Mouse (Mus musculus) liver, embryonic 14.5 days (tissue): ENCODE data around the gene Tmem208.

Experiments used
- CTCF ChIP-seq: IDR thresholded peaks from 2 replicates; pipeline ENCODE4 v1.5.1; 2016; ENCODE audit warnings: antibody characterized with exemption, low read depth, control low read depth
- EP300 ChIP-seq: IDR thresholded peaks from 2 replicates; pipeline ENCODE4 v1.6.1; 2016; ENCODE audit warnings: antibody characterized with exemption, low read depth

DNA sequence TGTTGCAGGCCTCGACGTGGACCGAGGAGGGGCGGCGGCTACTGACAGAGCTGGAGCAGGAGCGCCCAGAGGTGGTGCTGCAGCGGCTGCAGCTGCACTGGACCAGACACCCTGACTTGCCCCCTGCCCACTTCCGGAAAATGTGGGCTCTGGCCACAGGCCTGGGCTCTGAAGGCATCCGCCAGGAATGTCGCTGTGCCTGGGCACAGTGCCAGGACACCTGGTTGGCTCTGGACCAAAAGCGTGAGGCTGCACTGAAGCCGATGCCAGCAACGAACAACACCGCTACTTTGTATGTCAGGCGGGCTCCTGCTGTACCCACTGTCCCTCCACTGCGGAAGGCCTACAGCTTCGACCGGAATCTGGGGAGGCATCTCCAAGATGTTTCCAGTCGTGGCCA, 52.5 kb downstream of the Tmem208 start:
- TF ChIP-seq EP300 (no peak), CTCF (no peak)
